Mouse (Mus musculus) testis, adult 2 months (tissue): ENCODE measurements at regions not wholly inside any gene's neighbourhood (a gene's known extent, or its start where the extent isn't known, plus 50 kb on each side); places are given as distances from the start of the nearest gene placed in this dataset.

Source experiments
- CTCF ChIP-seq: fragments of 200-500 bp; IDR thresholded peaks from 2 replicates; pipeline ENCODE4 v1.5.1; 2012; ENCODE audit warnings: low read depth, mild to moderate bottlenecking, inconsistent platforms, low read length, moderate library complexity; ENCODE audit not compliant: control insufficient read depth, insufficient read depth, insufficient replicate concordance
- POLR2A ChIP-seq: fragments of 200-500 bp; IDR thresholded peaks from 2 replicates; pipeline ENCODE4 v1.6.1; 2012; ENCODE audit warnings: low read depth, mild to moderate bottlenecking, inconsistent platforms, low read length, moderate library complexity; ENCODE audit not compliant: control insufficient read depth

DNA sequence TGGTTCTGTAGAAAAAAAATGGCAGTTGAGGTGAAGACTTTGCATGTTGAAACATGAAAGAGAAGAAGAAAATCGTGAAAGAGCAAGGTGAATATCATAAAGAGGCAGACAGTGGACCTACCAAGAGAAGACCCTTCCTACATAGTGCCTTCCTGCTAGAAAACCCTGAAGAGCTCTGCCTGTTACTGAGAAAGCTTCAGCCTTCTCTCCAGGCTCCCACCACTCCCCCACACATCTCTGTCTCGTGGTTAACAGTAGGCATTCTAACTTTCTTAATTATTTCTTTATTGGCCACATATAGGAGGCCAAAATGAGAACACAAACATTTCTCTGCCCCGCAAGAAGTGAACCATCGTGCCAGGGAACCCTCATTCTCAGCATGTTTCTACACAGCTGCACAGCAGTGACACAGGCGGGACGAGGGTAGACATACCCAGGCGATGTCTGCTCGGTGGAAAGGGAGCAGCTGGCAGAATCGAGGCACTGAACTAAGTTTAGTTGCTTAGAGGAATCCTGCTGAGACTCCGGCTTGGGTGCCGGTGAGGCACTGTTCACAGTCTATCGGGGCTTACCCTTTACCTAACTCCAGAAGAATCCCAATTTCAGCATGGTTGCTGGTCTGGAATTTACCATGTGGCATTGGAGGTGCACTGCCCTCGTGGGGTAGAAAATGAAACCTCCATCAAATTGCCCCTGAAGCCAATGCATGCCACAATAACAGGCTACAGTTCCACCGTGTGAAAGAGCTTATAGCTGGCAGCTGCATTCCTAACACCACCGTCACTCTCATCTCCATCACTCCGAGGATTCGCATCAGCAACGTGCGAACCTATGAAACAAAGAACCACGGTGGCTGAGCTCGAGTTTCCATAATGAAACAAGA lies 260.4 kb upstream of the Tsc22d2 start:
- no peak for TF ChIP-seq CTCF
- no peak for TF ChIP-seq POLR2A
